Mouse (Mus musculus): ENCODE measurements around the gene Gm7544. TPM values are rescaled to one million over a fixed set of nuclear protein-coding genes. Genes with fewer than 3 reads are reported as not detected.
"Not testable (repeated sequence)": the region's sequence is repeated elsewhere in the genome, so short reads cannot be mapped to it uniquely, and the experiment has no call there.

Gm7544 gene
- polyA plus RNA-seq (2015; fragmentation: Nextera tagmentation; extraction: Ambion mirVana): not detected in 2 replicates

GRCm38 (mm10) chr1:82955913-82956312 lies at the start of gene Gm7544:
Gene Gm7544 (minus strand): TSS chr1:82956013.
- DNase-seq (ENCODE audit: low spot score): not testable (repeated sequence)

GRCm38 (mm10) chr1:83000306-83000705 lies 44.5 kb upstream of the Gm7544 start, which contains the start of gene Gm47959:
Gene Gm47959 (plus strand): TSS chr1:83000548.
- DNase-seq (ENCODE audit: low spot score): not testable (repeated sequence)

GRCm38 (mm10) chr1:82993947-82994346 lies 38.1 kb upstream of the Gm7544 start:
- DNase-seq (ENCODE audit: low spot score): no peak

GRCm38 (mm10) chr1:82992093-82992492 lies 36.3 kb upstream of the Gm7544 start:
- DNase-seq (ENCODE audit: low spot score): no peak

GRCm38 (mm10) chr1:82991596-82991995 lies 35.8 kb upstream of the Gm7544 start:
- no peak for DNase-seq (ENCODE audit: low spot score)

GRCm38 (mm10) chr1:82991062-82991461 lies 35.2 kb upstream of the Gm7544 start:
- no peak for DNase-seq (ENCODE audit: low spot score)

GRCm38 (mm10) chr1:82987530-82988198 lies 31.9 kb upstream of the Gm7544 start:
- DNase-seq (ENCODE audit: low spot score): peak; percentile 68

- no peak for DNase-seq (ENCODE audit: low spot score)
Observed at GRCm38 (mm10) chr1:82986738-82987137, 30.9 kb upstream of the Gm7544 start.

- DNase-seq (ENCODE audit: low spot score): no peak
Observed at GRCm38 (mm10) chr1:82977840-82978239, 22.0 kb upstream of the Gm7544 start.

GRCm38 (mm10) chr1:82975750-82976149 lies 19.9 kb upstream of the Gm7544 start:
- no peak for DNase-seq (ENCODE audit: low spot score)

- no peak for DNase-seq (ENCODE audit: low spot score)
Observed at GRCm38 (mm10) chr1:82974342-82974741, 18.5 kb upstream of the Gm7544 start.

GRCm38 (mm10) chr1:82973901-82974300 lies 18.1 kb upstream of the Gm7544 start:
- peak; percentile 55 for DNase-seq (ENCODE audit: low spot score)

- DNase-seq (ENCODE audit: low spot score): no peak
Observed at GRCm38 (mm10) chr1:82973244-82973643, 17.4 kb upstream of the Gm7544 start.

- no peak for DNase-seq (ENCODE audit: low spot score)
Observed at GRCm38 (mm10) chr1:82972046-82972445, 16.2 kb upstream of the Gm7544 start.

- DNase-seq (ENCODE audit: low spot score): no peak
Observed at GRCm38 (mm10) chr1:82966413-82966812, 10.6 kb upstream of the Gm7544 start.

GRCm38 (mm10) chr1:82959870-82960385 lies 4.1 kb upstream of the Gm7544 start, which contains the start of gene Gm47955:
Gene Gm47955 (plus strand): TSS chr1:82960286.
- no peak for DNase-seq (ENCODE audit: low spot score)

GRCm38 (mm10) chr1:82948601-82949000 lies 7.2 kb downstream of the Gm7544 start:
- no peak for DNase-seq (ENCODE audit: low spot score)

- DNase-seq (ENCODE audit: low spot score): not testable (repeated sequence)
Observed at GRCm38 (mm10) chr1:82946029-82946428, 9.8 kb downstream of the Gm7544 start.

GRCm38 (mm10) chr1:82943295-82943694 lies 12.5 kb downstream of the Gm7544 start, which contains the start of gene A030003K21Rik:
Gene A030003K21Rik (minus strand): TSS chr1:82943388.
- DNase-seq (ENCODE audit: low spot score): not testable (repeated sequence)

GRCm38 (mm10) chr1:82942505-82942904 lies 13.3 kb downstream of the Gm7544 start:
- not testable (repeated sequence) for DNase-seq (ENCODE audit: low spot score)

GRCm38 (mm10) chr1:82938666-82939065 lies 17.1 kb downstream of the Gm7544 start:
- DNase-seq (ENCODE audit: low spot score): no peak

- DNase-seq (ENCODE audit: low spot score): not testable (repeated sequence)
Observed at GRCm38 (mm10) chr1:82931326-82931725, 24.5 kb downstream of the Gm7544 start, which contains the start of gene Gm6217. Gene Gm6217 (minus strand): TSS chr1:82931399.

- DNase-seq (ENCODE audit: low spot score): not testable (repeated sequence)
Observed at GRCm38 (mm10) chr1:82930558-82930957, 25.3 kb downstream of the Gm7544 start.

Measured in thymus, postnatal 0 days (tissue).